Mouse (Mus musculus) WW6 (cell line): ENCODE measurements around the gene Gm11032.
"Not testable (repeated sequence)": the region's sequence is repeated elsewhere in the genome, so short reads cannot be mapped to it uniquely, and the experiment has no call there.

ENCODE experiments used
- DNase-seq: peaks from one replicate; pipeline ENCODE4 v3.0.0-alpha.2; 2013; ENCODE audit warnings: low read depth, low spot score

Gene Gm11032

GRCm38 (mm10) chr11:4620017-4620485, at the start of gene Gm11032:
Gm11032 (plus strand) TSS chr11:4620067.
- DNase-seq = no peak

GRCm38 (mm10) chr11:4571491-4571901, 48.4 kb upstream of the Gm11032 start:
- DNase-seq = no peak

- DNase-seq = not testable (repeated sequence)
These were observed 43.7 kb upstream of the Gm11032 start for GRCm38 (mm10) chr11:4576090-4576732.

GRCm38 (mm10) chr11:4577079-4577478, 42.8 kb upstream of the Gm11032 start:
- DNase-seq = no peak

GRCm38 (mm10) chr11:4578682-4579081, 41.2 kb upstream of the Gm11032 start:
- DNase-seq = no peak

GRCm38 (mm10) chr11:4591811-4592210, 28.1 kb upstream of the Gm11032 start:
- no peak for DNase-seq

- DNase-seq = no peak
These were observed 26.4 kb upstream of the Gm11032 start for GRCm38 (mm10) chr11:4593491-4593848.

GRCm38 (mm10) chr11:4593849-4594607, 25.8 kb upstream of the Gm11032 start:
- DNase-seq = peak; percentile 31

- peak; percentile 97 for DNase-seq
These were observed 25.0 kb upstream of the Gm11032 start, which contains the start of gene Mtmr3 for GRCm38 (mm10) chr11:4594608-4595500. Mtmr3 (minus strand) TSS chr11:4594863.

GRCm38 (mm10) chr11:4598411-4598810, 21.5 kb upstream of the Gm11032 start:
- DNase-seq = no peak

- DNase-seq = no peak
These were observed 20.0 kb upstream of the Gm11032 start for GRCm38 (mm10) chr11:4599916-4600315.

GRCm38 (mm10) chr11:4601890-4602289, 18.0 kb upstream of the Gm11032 start:
- no peak for DNase-seq

GRCm38 (mm10) chr11:4602691-4603441, 17.0 kb upstream of the Gm11032 start:
- DNase-seq = no peak

- no peak for DNase-seq
These were observed 15.4 kb upstream of the Gm11032 start for GRCm38 (mm10) chr11:4604441-4604840.

GRCm38 (mm10) chr11:4605414-4605813, 14.5 kb upstream of the Gm11032 start:
- DNase-seq = peak; percentile 84

GRCm38 (mm10) chr11:4606541-4606940, 13.3 kb upstream of the Gm11032 start:
- no peak for DNase-seq

- no peak for DNase-seq
These were observed 8.0 kb upstream of the Gm11032 start for GRCm38 (mm10) chr11:4611904-4612303.

GRCm38 (mm10) chr11:4620501-4621108, 738 bp downstream of the Gm11032 start:
- no peak for DNase-seq

GRCm38 (mm10) chr11:4621866-4622265, 2.0 kb downstream of the Gm11032 start:
- no peak for DNase-seq

- no peak for DNase-seq
These were observed 2.6 kb downstream of the Gm11032 start for GRCm38 (mm10) chr11:4622442-4622986.
